Mouse (Mus musculus) ES-E14 (cell line): ENCODE measurements at regions not wholly inside any gene's neighbourhood (a gene's known extent, or its start where the extent isn't known, plus 50 kb on each side); places are given as distances from the start of the nearest gene placed in this dataset.

ENCODE experiments used
- CHD2 ChIP-seq: IDR thresholded peaks from 2 replicates; pipeline ENCODE4 v1.6.1; 2014; ENCODE audit warnings: mild to moderate bottlenecking, low read depth, low read length, inconsistent platforms
- HCFC1 ChIP-seq: IDR thresholded peaks from 2 replicates; pipeline ENCODE4 v1.6.1; 2012; ENCODE audit warnings: low read length, inconsistent platforms, borderline replicate concordance; ENCODE audit not compliant: insufficient read depth
- MAFK ChIP-seq: IDR thresholded peaks from 2 replicates; pipeline ENCODE4 v1.6.1; 2014; ENCODE audit warnings: mild to moderate bottlenecking, low read depth, low read length, inconsistent platforms; ENCODE audit not compliant: insufficient read depth
- ZNF384 ChIP-seq: IDR thresholded peaks from 2 replicates; pipeline ENCODE4 v1.6.1; 2012; ENCODE audit warnings: low read depth, low read length, inconsistent platforms

- TF ChIP-seq ZNF384 (no peak), CHD2 (no peak), MAFK (no peak), HCFC1 (no peak)
Measured at GRCm38 (mm10) chr3:19045933-19046332, 582.5 kb downstream of the 1700064H15Rik start.
